Mouse (Mus musculus) macrophage (primary cell): ENCODE data around the gene Gm4131. TPM values are rescaled to one million over a fixed set of nuclear protein-coding genes. Genes with fewer than 3 reads are reported as not detected.

ENCODE experiments used
- H3K27ac ChIP-seq: fragments of 350-480 bp; formaldehyde crosslinking; 2 replicates; pipeline ENCODE4 v1.9.0; 2021
- H3K36me3 ChIP-seq: fragments of 350-480 bp; formaldehyde crosslinking; 2 replicates; pipeline ENCODE4 v1.9.0; 2021; ENCODE audit errors: inconsistent target
- H3K4me3 ChIP-seq: fragments of 350-480 bp; formaldehyde crosslinking; 2 replicates; pipeline ENCODE4 v1.9.0; 2021; ENCODE audit errors: inconsistent target
- H3K79me2 ChIP-seq: fragments of 350-480 bp; formaldehyde crosslinking; 2 replicates; pipeline ENCODE4 v1.9.0; 2021; ENCODE audit errors: inconsistent target
- WGBS: methylation state at CpG from one replicate; pipeline ENCODE4 v1.1.7; 2026; ENCODE audit warnings: inconsistent platforms; ENCODE audit not compliant: missing documents; 5-methylcytosine and 5-hydroxymethylcytosine counted together
- polyA plus RNA-seq: library from polyadenylated mRNA; stranded (reverse); fragments of 250-400 nt; gene quantifications from 3 replicates; pipeline ENCODE4 v1.2.4, GENCODE M21; 2018; ENCODE audit warnings: inconsistent platforms

The Gm4131 gene
- polyA plus RNA-seq, 1 experiment from 2014 or later, result not detected

DNA sequence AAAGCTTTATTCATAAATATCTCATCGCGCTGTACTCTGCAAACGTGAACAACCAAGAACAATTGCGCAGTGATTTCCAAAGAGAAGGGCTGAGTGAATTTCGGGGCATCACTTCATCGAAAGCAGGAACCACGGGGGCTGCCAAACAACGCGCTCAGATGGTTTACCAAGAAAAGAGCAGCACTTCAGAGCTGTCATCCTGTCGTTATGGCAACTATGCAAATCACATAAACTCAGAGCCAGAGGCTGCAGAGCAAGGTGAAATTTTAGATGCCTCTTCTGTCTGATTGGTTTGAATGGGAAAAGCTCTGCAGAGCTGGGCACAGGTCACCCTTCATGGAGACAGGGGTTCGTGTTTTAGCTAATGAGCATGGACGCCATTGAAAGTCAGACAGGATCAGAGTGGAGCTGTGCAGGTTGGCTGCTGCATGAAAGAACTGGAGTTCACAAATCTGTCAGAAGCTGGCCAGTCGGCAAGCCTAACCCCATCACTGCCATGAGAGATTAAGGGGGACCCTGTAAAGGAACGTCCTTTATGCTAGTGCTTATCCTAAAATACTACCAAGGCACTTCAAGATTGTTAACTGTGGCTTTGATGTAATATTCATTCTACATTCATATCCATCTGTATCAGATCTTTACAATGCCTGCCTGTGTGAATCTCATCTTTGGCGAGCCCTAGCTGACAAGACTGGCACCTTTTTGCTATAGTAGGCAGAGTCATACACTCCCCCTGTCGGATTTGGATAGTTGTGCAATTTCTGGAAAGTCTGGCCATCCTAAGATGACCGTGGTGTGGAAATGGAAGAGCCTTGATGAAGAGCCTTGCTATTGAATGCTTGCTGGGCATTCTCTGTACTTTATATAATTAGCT is 4.6 kb downstream of the Gm4131 start:
- H3K4me3 ChIP-seq, result no peak overlapping the region
- H3K36me3 ChIP-seq, result no peaks in the 10 kb centered on the region
- 81% methylated on average over 17 of the region's 17 CpGs for WGBS
- no peaks in the 10 kb centered on the region for H3K79me2 ChIP-seq
- no peak overlapping the region for H3K27ac ChIP-seq

DNA sequence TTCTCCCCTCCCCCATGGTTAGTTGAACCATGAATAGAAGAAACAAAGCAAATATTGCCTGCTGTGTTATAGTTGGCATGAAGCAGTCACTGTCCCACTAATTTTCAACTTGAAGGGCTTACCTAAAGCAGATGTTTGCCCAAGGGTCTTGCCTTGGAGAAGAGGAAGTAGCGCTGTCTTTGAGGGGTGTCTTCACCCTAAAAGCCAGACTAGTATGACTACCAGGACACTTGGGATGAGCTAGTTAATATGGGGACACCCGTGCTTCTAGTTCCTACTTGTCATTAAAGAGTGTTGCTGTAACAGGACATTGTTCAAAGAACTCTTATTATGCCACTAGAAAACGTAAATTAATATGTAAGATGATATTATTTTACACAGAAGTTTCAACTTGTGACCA is 9.6 kb downstream of the Gm4131 start:
- Histone ChIP-seq H3K36me3 (no peaks in the 10 kb centered on the region), H3K79me2 (no peaks in the 10 kb centered on the region), H3K4me3 (no peak overlapping the region), H3K27ac (no peak overlapping the region)
- 82% methylated on average over 3 of the region's 3 CpGs for WGBS

DNA sequence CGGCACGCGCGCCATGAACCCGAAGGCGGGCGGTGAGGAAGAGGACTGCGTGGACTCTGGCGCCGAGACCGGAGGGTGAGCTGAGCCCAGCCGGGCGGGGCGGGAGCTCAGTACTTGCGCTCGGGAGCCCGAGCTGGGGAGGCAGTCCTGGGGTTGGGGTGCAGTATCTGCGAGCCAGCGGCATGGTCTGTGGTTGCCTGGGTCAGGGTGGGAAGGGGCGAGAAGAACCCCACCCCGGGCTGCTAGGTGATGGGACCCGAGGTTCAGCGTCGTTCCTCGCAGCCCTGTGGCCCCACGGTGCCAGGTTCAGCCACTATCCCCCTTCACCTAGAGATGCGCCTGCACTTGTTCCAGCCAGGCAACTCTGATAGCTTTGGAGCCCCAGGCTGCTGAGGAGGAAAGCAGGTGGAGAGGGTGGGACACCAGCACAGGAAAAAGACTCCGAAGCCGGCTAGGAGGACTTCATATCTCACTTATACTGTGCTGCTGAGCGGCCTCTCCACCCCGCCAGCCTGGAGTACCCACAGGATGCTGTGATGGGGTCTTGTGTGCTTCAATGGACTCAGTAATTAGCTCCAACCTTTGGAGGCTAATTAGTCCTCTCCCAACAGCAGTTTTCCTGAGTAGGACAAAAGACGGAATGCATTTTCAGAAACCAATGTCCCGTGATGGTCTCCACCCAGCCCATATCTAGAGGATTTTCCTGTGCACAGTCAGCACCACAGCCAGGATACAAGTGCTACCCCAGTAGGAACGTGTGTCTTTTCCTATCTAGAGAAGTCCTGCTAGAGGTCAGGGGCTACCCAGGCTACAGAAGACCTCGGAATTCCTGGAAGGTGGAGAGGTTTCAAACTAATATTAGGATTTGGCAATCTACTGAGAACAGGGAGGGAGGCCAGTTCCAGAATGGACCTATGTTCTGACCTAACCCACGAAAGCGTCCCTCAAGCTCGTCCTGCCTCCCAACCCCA is 10.6 kb downstream of the Gm4131 start:
- H3K27ac ChIP-seq, result no peak overlapping the region
- 17% methylated on average over 38 of the region's 38 CpGs for WGBS
- H3K4me3 ChIP-seq, result no peak overlapping the region
- H3K36me3 ChIP-seq, result no peaks in the 10 kb centered on the region
- H3K79me2 ChIP-seq, result no peaks in the 10 kb centered on the region

DNA sequence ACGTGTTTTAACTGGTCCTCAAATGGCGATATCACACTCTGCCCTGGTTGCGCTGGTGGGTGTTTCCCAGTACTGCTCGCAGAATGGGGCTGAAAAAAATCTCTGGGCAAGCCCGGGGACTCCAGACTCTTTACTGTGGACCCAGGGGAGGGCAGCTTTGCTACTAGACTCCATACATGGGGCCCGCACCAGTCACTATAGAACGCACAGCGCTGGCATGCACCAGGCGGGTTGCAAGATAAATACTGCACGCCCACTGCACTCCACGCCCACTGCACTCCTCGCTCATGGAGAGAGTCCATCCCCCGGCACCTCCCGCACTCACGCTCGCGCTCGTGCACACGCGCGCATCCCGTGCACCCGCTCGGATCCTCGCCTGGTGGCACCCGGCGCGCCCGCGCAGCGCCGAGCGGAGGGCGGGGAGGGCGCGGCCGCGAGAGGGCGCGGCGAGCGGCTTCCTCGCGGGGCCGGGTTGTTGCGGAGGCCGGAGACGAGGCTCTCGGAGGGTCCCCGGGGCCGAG is 11.4 kb downstream of the Gm4131 start, which contains the start of gene Fam124a:
Gene Fam124a, plus strand, starts transcription at position 429 of the 521 bp plus-strand sequence.
- Histone ChIP-seq H3K36me3 (no peaks in the 10 kb centered on the region), H3K79me2 (no peaks in the 10 kb centered on the region), H3K27ac (no peak within 1 kb of the TSS), H3K4me3 (no peak within 1 kb of the TSS)
- 1% methylated on average over 51 of the region's 51 CpGs for WGBS

DNA sequence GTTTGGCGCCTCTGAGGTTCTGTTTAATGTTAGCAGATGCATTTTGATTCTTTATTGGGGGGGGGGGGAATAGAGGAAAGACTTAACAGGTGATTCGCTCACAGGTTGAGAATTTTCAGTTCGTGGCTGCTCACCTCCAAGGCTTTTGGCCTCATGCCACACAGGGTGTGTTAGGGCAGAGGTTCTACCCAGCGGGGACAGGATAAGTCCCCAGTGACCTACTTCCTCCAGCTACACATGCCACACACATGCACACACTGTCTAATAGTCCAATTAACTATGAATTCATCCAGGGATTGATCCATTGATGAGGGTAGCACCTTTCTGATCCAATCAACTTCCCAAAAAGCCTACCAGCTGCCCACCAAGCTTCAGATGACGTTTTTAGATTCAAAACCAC is 12.9 kb downstream of the Gm4131 start:
- Histone ChIP-seq H3K4me3 (no peak overlapping the region), H3K79me2 (no peaks in the 10 kb centered on the region), H3K36me3 (no peaks in the 10 kb centered on the region), H3K27ac (no peak overlapping the region)
- 69% methylated on average over 5 of the region's 5 CpGs for WGBS

DNA sequence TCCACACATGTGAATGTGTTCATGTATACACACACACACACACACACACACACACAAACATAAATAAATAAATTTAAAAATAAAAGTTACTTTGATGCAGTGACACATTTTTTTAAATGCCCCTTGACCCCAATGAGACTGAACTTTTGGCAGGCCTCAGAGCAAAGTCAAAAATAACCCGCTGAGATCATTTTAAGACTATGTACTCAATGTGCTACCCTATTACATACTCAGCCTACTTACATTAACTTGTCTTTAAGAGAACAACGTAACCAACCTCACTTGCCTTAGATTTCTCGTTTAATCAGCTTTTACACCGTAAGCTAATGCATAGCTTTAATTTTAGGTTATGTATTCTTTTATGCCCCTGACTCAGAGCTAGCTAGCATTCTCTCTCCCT is 13.9 kb downstream of the Gm4131 start:
- H3K27ac ChIP-seq, result no peak overlapping the region
- no peak overlapping the region for H3K4me3 ChIP-seq
- H3K79me2 ChIP-seq, result no peaks in the 10 kb centered on the region
- WGBS, result 87% methylated on average over 4 of the region's 4 CpGs
- no peaks in the 10 kb centered on the region for H3K36me3 ChIP-seq

DNA sequence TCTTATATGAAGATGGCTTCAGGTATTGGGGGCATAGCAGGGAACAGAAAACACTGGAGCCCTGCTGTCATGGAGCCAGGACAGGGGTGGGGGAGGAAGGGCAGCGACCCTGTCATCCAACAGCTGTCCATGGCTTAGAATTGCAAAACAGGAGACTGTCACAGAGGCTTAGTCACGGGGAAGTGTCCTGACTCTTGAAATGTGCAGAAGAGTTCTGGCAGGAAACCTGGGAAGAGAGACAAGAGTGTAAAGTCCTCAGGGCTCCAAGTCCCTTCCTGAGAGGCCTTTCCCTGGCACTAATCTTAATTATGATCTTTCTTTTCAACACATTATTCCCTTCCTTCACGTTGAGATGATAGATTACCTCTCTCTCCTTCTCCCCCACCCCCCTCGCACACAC is 16.6 kb downstream of the Gm4131 start:
- 30% methylated on average over 2 of the region's 4 CpGs for WGBS
- Histone ChIP-seq H3K36me3 (no peaks in the 10 kb centered on the region), H3K4me3 (no peak overlapping the region), H3K27ac (no peak overlapping the region), H3K79me2 (no peaks in the 10 kb centered on the region)

DNA sequence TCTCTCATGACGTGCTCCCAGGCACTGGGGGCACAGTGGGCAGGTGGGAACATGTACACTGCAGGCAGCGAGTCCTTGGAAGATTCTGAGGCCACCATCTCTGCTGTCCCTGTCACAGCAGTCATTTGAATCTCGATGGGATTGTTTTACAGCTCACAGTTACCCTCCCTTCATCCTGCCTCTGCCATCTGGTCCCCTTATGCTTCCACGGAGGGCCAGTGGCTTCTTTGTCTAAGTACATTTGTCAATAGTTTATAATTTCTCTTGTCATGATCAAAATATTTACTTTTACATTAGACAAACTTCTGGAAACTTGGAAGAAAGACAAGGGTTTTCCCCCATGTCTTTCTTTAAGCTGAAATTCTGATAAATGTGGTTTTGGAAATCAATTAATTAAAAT is 20.0 kb downstream of the Gm4131 start:
- Histone ChIP-seq H3K4me3 (no peak overlapping the region), H3K79me2 (no peaks in the 10 kb centered on the region), H3K27ac (no peak overlapping the region), H3K36me3 (no peaks in the 10 kb centered on the region)
- 63% methylated on average over 4 of the region's 4 CpGs for WGBS

DNA sequence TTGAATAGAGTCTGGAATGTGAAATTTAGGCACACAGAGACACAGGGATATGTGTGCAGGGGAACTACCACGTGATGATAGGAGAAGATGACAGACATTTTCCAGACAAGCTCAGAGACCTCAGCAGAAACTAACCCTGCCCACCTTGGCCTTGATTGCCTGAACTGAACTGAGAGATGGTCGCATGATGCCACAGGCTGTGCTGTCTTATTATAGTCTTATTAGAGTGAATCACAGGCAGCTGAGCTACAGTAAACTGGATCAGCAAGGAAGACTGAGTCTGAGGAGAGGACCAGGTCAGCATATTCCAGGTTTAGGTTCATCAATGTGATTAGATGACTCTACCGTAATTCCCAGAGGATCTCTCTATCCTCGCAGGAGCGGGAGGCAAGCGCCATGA is 20.4 kb downstream of the Gm4131 start:
- Histone ChIP-seq H3K36me3 (no peaks in the 10 kb centered on the region), H3K4me3 (no peak overlapping the region), H3K79me2 (no peaks in the 10 kb centered on the region), H3K27ac (no peak overlapping the region)
- 89% methylated on average over 6 of the region's 6 CpGs for WGBS

DNA sequence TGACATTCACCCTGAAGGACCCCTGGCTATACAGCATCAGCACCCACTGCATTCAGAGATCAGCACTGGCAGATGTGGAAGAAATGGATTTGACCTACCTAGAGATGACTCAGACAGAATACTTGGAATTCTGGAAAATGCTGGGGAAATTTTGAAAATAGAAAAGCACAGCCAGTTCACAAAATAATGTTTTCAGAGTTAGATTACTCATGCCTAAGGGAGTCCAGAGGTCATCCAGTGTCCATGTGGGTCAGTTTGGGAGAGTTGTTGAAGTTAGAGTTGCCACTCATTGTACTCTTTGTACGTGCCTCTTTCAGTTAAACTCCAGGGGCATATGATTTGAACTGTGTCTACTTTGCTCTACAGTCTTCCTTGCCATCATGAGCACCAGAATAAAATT is 25.0 kb downstream of the Gm4131 start:
- no peak overlapping the region for H3K27ac ChIP-seq
- H3K36me3 ChIP-seq, result no peaks in the 10 kb centered on the region
- WGBS, result 70% methylated on average over 1 of the region's 1 CpGs
- no peaks in the 10 kb centered on the region for H3K79me2 ChIP-seq
- no peak overlapping the region for H3K4me3 ChIP-seq

DNA sequence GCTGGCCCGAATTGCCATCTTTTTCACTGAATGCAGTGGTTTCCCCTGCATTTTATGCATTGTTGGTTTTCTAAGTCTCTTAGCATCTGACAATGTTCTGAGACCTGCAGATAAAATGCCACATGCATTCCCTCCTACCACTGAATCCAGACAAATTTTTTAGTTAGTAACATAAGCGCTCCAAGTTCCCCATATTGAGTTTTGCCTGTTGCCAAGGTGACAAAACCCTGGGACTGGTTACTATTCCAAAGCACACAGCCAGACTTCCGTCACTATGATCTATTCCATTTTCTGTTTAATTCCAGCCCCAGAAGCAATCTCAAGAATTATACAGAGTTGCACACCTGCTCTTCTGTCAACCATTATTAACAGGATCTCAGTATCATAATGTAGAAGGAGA is 26.9 kb downstream of the Gm4131 start:
- Histone ChIP-seq H3K79me2 (no peaks in the 10 kb centered on the region), H3K4me3 (no peak overlapping the region), H3K27ac (no peak overlapping the region), H3K36me3 (no peaks in the 10 kb centered on the region)
- WGBS, result 91% methylated on average over 3 of the region's 3 CpGs

DNA sequence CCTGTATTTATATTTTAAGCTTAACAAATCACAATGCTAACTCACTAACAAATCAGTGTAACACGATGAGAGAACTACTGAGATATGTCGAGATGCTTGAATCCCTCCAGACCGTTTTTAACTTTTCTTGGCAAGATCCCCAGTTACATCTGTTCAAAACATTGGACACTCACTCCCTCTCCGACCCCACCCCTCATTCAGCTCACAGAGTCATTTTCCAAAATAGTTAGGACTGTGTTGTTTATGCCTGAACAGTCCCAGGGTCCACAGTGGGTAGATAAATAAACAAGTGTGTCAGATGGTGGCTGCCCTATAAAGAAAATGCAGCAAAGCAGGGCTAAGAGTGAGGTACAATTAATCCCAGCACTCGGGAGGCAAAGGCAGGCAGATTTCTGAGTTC is 29.7 kb downstream of the Gm4131 start:
- Histone ChIP-seq H3K4me3 (no peak overlapping the region), H3K79me2 (no peaks in the 10 kb centered on the region), H3K36me3 (no peaks in the 10 kb centered on the region), H3K27ac (no peak overlapping the region)
- WGBS, result 96% methylated on average over 5 of the region's 5 CpGs

DNA sequence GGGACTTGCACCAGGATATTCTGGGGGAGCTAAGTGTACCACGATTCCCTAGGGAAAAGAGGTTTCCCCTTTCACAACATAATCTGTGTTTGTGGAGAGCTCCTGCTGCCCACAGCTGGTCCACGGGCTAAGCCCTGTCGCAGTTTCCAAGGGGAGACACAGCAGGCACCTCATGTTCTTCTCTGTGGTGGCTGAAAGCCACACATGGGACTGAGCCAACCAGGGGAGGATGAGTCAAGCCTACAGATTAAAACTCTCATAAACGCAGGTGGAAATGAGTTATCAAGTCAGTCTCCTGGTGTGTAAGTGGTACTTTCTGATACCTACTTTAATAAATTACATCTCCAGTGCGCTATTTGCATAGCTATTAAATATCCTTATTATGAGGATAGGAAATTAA is 30.6 kb downstream of the Gm4131 start:
- no peaks in the 10 kb centered on the region for H3K36me3 ChIP-seq
- no peak overlapping the region for H3K4me3 ChIP-seq
- H3K27ac ChIP-seq, result no peak overlapping the region
- H3K79me2 ChIP-seq, result no peaks in the 10 kb centered on the region
- 93% methylated on average over 5 of the region's 5 CpGs for WGBS

DNA sequence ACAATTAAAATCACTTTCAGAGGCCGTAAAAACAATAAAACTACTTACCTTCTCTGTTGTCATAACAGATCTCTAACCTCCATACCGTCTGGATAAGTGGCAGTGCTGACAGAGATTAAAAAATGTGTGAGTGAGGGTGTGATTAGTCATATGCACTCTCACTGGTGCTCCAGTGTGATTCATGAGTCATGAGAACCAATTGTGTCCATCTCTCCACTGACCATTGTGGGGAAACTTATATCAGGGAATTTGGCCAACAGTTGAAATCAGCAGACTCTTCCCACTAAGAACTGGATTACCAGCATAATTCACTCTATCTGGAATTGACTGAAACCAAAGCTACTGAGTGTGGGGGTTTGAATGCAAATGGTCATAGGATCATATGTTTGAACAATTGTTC is 35.8 kb downstream of the Gm4131 start:
- Histone ChIP-seq H3K4me3 (no peak overlapping the region), H3K79me2 (no peaks in the 10 kb centered on the region), H3K36me3 (no peaks in the 10 kb centered on the region), H3K27ac (no peak overlapping the region)
- WGBS, result 83% methylated on average over 2 of the region's 2 CpGs

DNA sequence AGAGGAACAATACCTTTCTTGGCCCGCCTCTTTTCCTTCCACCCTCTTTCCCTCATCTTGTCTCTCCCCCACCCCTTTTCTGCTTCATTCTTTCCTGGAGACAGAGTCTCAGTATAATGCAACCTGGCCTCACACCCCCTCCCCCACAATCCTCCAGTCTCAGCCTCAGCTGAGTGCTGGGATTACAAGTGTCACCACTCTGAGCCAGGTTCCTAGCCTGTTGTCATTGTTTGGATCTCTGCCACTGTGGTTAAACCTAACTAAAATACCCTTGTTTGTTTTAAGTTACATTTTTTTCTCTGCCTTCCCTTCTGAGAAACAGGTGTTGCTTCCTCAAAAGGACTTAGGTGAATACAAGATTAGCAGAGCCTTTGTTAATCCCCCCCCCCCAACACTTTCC is 53.9 kb downstream of the Gm4131 start:
- WGBS, result 91% methylated on average over 1 of the region's 1 CpGs
- no peaks in the 10 kb centered on the region for H3K36me3 ChIP-seq
- H3K27ac ChIP-seq, result no peak overlapping the region
- H3K4me3 ChIP-seq, result no peak overlapping the region
- H3K79me2 ChIP-seq, result no peaks in the 10 kb centered on the region
